Mouse (Mus musculus) megakaryocyte, adult 5-6 weeks (primary cell): Measurements from ENCODE around the gene Apoc4. TPM values are rescaled to one million over a fixed set of nuclear protein-coding genes. Genes with fewer than 3 reads are reported as not detected.

Experiments
- ATAC-seq: 2 replicates; pipeline ENCODE4 v1.8.0; 2016; ENCODE audit warnings: mild to moderate bottlenecking, inconsistent platforms; ENCODE audit not compliant: poor library complexity, severe bottlenecking
- total RNA-seq, 2 experiments: library from RNA; stranded (forward) in 1 of 2; stranded (reverse) in 1 of 2; fragments of 153-499, 151-499 nt in 1 of 2; fragments of 221-1000, 200-1000 nt in 1 of 2; gene quantifications; 2 replicates each; pipeline versions ENCODE4 v1.2.3 to v1.2.4; 2015 to 2017

Gene Apoc4
- not detected in 2 replicates for total RNA-seq (2015)
- total RNA-seq (2017): 0.04 TPM in 1 of 2 replicates, not detected in the other

DNA sequence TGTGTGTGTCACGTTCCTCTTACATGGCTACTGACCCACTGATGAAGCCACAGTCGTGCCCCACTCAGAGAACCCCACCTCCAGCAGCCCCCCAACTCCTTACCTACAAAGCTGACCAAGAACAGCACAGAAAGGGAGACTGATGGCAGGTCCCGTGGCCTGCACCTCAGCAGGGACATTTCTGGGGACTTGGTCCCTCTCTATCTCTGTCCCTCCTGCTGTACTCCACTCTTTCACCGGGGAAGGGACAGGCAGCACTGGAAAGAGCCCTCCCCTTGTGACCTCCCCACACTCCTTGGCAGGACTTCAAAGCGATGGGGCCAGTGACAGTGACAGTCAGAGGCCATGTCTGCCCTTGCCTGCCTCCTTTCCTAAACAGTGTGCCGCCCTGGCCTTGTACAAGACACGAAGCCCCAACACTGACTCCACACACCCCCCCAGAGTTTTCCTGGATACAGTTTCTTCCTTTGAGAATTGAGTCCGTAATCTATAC is at the start of gene Apoc4, which contains the start of gene Gm44805:
Gene Apoc4 (minus strand): TSS at position 278 of the 493 bp plus-strand sequence.
Gene Gm44805 (minus strand): TSS at position 222 of the 493 bp plus-strand sequence.
- ATAC-seq: no peak

GRCm38 (mm10) chr7:19726541-19726940 is 45.3 kb upstream of the Apoc4 start:
- no peak for ATAC-seq

GRCm38 (mm10) chr7:19724167-19724566 is 42.9 kb upstream of the Apoc4 start:
- ATAC-seq: no peak

DNA sequence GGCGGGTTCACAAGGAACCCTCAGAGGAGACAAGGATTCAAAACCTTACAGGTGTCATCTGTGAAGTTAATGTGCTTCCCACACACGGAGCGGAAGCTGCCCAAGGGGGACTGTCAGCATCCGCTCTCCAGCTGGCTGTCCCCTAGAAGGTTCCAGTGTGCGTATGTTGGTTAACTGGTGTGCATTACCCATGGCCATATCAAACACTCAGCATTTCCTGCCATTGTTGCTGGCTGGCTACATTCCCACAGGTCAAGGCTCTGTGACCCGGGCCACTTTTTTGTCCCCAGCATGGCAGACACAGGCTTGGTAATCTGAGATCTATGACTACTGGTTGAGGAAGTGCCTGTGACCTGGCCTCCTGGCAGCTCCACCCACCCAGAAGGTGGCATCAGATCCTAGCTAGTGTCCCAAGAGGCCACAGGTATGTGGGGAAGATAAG is 41.5 kb upstream of the Apoc4 start:
- ATAC-seq: no peak

- no peak for ATAC-seq
These were observed 37.9 kb upstream of the Apoc4 start for GRCm38 (mm10) chr7:19719200-19719599.

DNA sequence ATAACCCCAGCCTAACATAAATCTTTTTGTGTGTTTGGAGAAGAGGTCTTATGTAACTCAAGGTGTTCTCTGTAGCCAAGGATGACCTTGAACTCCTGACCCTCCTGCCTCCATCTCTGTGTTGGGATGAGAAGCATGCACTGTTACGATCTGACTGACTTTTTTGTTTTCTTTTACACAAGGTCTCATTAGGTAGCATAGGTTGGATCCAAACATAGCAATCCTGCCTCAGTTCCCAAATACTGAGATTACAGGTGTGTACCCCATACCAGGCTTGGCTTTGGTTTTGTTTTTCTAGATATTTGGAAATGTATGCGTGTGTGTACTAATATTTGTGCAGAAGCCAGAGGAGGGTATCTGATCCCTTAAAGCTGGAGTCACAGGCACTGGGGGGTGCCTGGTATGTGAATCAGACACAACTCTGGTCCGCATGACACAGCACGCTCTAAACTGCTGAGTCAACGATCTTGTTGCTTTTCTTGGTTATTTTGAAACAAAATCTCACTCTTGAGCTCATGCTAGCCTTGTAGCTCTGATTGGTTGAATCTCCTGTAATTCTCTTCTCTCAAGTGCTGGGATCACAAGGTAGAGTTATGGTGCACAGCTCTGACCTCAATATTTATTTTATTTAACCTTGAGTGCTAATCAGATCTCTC is 37.1 kb upstream of the Apoc4 start:
- ATAC-seq: no peak

- no peak for ATAC-seq
These were observed 36.1 kb upstream of the Apoc4 start for GRCm38 (mm10) chr7:19717346-19717745.

GRCm38 (mm10) chr7:19716822-19717221 is 35.5 kb upstream of the Apoc4 start:
- no peak for ATAC-seq

DNA sequence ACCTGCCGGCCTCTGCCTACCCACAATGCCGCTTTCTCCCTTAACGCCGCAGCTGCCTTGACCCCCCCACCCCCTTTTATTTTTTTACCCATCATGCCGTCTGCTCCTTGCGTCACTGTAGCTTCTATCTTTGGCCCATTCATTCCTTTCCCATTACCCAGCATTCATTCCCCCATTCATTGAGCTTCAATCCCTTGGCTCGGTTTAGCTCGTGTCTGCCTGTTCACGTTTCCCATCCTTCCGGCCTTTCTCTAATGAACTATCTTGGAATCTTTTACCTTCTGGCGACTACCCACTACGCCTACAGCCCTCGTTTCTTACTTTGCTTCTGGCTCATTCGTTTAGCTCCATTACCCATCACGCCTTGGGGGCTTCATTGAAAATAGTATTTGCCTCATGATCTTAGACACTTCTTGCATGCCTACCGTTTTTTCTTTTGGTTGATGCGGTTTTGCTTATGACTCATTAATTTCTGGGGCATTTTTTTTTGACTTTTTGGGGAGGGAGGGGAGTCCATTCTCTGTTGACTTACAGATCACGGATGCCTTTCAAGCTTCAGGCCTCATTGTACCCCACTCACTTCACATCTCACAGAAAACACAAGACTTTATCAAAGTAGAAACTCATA is 34.9 kb upstream of the Apoc4 start:
- ATAC-seq: no peak

DNA sequence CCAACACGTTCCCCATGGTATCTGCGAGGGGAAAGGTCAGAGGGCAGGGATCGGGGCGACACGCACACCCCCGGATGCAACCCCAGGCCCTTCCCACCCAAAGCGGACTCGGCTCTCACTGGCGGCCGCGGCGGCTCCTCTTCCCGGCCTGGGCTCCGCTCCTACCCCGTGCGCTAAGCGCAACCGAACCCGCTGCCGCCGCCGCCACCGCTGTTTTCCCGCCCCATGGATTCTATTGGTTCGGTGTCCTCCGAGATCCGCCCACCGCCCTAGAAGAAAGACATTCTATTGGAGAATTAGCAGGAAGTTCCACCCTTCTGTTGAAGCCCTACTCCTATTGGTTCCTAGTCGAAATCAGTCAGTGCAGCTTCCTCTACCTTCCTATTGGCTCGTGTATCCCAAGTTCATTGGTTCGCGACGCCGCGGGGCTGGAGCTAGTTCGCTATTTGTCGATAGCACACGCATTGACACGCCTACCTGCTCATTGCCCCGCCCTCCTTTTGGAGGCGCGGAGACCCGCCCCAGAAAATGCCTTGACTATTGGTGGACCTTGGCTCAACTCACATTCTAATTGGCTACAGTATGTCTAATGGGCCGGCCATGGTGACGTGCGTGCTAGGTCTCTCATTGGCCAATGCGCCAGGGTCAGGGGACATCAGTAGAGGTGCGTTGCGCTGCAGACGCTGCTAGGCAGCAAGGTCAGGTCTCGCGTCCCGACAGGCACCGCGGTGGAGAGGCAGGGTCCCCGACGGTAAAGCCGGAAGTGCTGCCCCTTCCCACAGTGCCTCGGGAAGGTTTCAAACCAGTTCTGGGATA is 34.2 kb upstream of the Apoc4 start, which contains the start of gene Tomm40:
Gene Tomm40 (minus strand): TSS at position 200 of the 816 bp plus-strand sequence.
- peak; percentile 89 for ATAC-seq

GRCm38 (mm10) chr7:19714836-19715235 is 33.6 kb upstream of the Apoc4 start:
- ATAC-seq: no peak

GRCm38 (mm10) chr7:19713598-19713997 is 32.3 kb upstream of the Apoc4 start:
- ATAC-seq: no peak

GRCm38 (mm10) chr7:19713196-19713595 is 31.9 kb upstream of the Apoc4 start:
- ATAC-seq: no peak

DNA sequence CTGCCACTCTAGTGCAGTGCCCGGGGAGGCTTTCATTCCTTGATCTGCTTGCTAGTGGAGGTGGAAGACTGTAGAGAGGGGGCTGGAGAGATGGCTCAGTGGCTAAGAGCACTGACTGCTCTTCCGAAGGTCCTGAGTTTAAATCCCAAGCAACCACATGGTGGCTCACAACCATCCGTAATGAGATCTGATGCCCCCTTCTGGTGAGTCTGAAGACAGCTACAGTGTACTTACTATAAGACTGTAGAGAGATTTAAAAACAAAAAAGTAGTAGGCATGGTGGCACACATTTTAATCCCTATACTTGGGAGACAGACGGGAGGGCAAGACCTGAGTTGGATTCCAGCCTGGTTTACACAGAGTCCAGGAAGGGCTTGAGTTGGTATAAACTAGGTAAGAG is 31.1 kb upstream of the Apoc4 start:
- ATAC-seq: no peak

- no peak for ATAC-seq
These were observed 29.4 kb upstream of the Apoc4 start for GRCm38 (mm10) chr7:19710650-19711049.

DNA sequence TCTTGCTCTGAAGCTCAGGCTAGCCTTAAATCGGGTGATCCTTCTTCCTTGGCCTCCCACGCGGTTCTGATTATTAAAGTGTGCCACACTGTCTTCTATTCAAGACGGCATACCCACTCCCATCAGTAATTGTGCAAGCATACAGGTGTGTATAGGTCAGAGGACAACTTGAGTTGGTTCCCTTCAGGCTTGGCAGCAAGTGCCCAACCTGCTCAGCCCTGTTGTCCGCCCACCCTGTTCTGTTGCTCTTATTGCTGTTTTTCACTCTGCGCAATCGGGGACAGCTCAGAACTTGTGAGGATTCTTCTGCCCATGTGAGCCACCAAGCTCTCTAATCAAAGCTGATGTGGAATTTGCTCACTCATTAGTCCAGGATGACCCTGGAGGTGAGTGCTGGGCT is 24.0 kb upstream of the Apoc4 start:
- no peak for ATAC-seq

DNA sequence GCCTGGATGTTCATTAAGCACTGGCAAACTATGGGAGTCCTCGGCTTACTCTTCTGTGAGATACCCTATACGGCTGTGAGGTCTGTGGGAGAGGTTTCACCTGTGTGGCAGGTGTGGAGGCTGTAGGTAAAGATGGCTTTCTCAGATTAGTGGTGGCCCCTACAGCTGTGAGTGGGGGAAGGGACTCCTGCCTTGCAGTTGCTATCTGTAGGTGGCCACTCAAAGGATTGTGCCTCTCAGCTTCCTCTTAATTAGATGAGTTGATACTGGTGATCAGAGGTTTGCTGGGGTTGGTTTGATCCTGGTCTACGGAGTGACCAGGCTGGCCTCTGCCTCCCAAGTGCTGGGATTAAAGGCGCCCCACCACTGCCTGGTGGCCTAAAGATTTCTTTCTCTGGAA is 23.2 kb upstream of the Apoc4 start:
- ATAC-seq: no peak

- no peak for ATAC-seq
These were observed 21.7 kb upstream of the Apoc4 start for GRCm38 (mm10) chr7:19702859-19703555.

GRCm38 (mm10) chr7:19701069-19701761 is 19.9 kb upstream of the Apoc4 start:
- ATAC-seq: peak; percentile 70
